Mouse (Mus musculus) lung, embryonic 15.5 days (tissue): Measurements from ENCODE around the gene Olfr221. TPM values are rescaled to one million over a fixed set of nuclear protein-coding genes. Genes with fewer than 3 reads are reported as not detected.

Experiments
- ATAC-seq: fragments of 200-750 bp; cut with Nextera tagmentation; 2 replicates; pipeline ENCODE4 v1.8.0; 2017; ENCODE audit warnings: moderate number of reproducible peaks, borderline replicate concordance; ENCODE audit not compliant: low FRiP score, low TSS enrichment; ENCODE audit errors: extremely low read depth
- H3K27ac ChIP-seq: fragments of 300-500 bp; sonication (generic); 2 replicates; pipeline ENCODE4 v1.5.1; 2015; ENCODE audit warnings: moderate library complexity, mild to moderate bottlenecking, inconsistent platforms
- H3K27me3 ChIP-seq: fragments of 300-500 bp; sonication (generic); 2 replicates; pipeline ENCODE4 v1.6.1; 2015; ENCODE audit warnings: inconsistent platforms
- H3K36me3 ChIP-seq: fragments of 300-500 bp; sonication (generic); 2 replicates; pipeline ENCODE4 v1.6.1; 2015; ENCODE audit warnings: inconsistent platforms
- H3K4me1 ChIP-seq: fragments of 300-500 bp; sonication (generic); 2 replicates; pipeline ENCODE4 v1.6.1; 2015; ENCODE audit warnings: inconsistent platforms
- H3K4me2 ChIP-seq: fragments of 300-500 bp; sonication (generic); 2 replicates; pipeline ENCODE4 v1.6.1; 2015; ENCODE audit warnings: inconsistent platforms, mild to moderate bottlenecking, moderate library complexity
- H3K4me3 ChIP-seq: fragments of 300-500 bp; sonication (generic); 2 replicates; pipeline ENCODE4 v1.5.1; 2015; ENCODE audit warnings: mild to moderate bottlenecking, inconsistent platforms
- H3K9ac ChIP-seq: fragments of 300-500 bp; sonication (generic); 2 replicates; pipeline ENCODE4 v1.6.1; 2015; ENCODE audit warnings: inconsistent platforms
- H3K9me3 ChIP-seq: fragments of 300-500 bp; sonication (generic); 2 replicates; pipeline ENCODE4 v1.6.1; 2016; ENCODE audit warnings: inconsistent platforms
- WGBS: fragments of 180-500 bp; shearing (Covaris S2); methylation state at CpG from one replicate; pipeline ENCODE4 v1.1.7; 2015; 5-methylcytosine and 5-hydroxymethylcytosine counted together
- polyA plus RNA-seq: library from polyadenylated mRNA; unstranded; fragments of >200 nt; fragmentation: Nextera tagmentation; extraction: Ambion mirVana; gene quantifications from 2 replicates; pipeline ENCODE4 v1.2.1, GENCODE M21; 2015

Gene Olfr221
- polyA plus RNA-seq, 1 experiment from 2014 or later, result not detected

- Histone ChIP-seq H3K4me3 (no peak overlapping the region), H3K4me2 (no peak overlapping the region), H3K4me1 (peaks cover 4% of the 10 kb centered on the region; the same call in 1 of the 2 replicates), H3K27ac (no peak overlapping the region), H3K36me3 (peaks cover 90% of the 10 kb centered on the region), H3K9me3 (no peaks in the 10 kb centered on the region), H3K27me3 (no peaks in the 10 kb centered on the region), H3K9ac (no peak overlapping the region)
- WGBS, result 84% methylated on average over 13 of the region's 13 CpGs
- ATAC-seq, result no peak
Measured at GRCm38 (mm10) chr14:51996231-51996841, 45.9 kb downstream of the Olfr221 start.

DNA sequence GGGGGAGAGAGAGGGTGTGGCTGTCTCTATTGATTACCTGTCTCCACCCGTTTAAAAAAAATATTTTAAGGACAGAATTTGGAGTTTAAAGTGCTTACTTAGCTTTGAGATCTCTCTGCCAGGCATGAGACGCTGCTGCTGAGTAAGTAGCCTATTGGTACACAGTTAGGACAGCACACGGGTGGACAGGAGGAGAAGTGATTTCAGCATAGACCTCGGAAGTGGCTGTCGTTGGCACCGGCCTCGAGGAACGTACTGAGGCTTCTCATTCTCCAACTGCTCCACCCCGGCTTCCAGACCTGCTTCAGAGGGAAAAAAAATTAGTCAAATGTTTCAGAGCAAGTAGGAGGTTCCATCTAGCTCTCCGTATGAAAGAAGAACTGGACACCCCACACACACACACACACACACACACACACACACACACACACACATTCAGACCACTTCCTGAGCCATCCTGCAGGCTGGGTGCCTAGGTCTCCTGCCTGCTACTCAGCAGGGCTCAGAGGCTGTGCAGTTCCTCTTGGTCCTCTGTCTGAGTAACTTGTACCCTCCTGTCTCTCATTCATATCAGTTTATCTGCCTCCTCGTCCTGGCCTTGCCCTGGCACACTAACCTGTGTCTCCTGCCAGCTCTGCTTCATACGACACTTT, 46.9 kb downstream of the Olfr221 start:
- Histone ChIP-seq H3K9ac (no peak overlapping the region), H3K27me3 (no peaks in the 10 kb centered on the region), H3K4me3 (no peak overlapping the region), H3K4me2 (no peak overlapping the region), H3K9me3 (no peaks in the 10 kb centered on the region), H3K4me1 (peaks cover 4% of the 10 kb centered on the region; the same call in 1 of the 2 replicates), H3K27ac (no peak overlapping the region), H3K36me3 (peaks cover 93% of the 10 kb centered on the region)
- no peak for ATAC-seq
- 67% methylated on average over 12 of the region's 12 CpGs for WGBS

- WGBS, result 83% methylated on average over 4 of the region's 4 CpGs
- Histone ChIP-seq H3K4me3 (no peak overlapping the region), H3K27me3 (no peaks in the 10 kb centered on the region), H3K4me1 (peaks cover 4% of the 10 kb centered on the region; the same call in 1 of the 2 replicates), H3K4me2 (no peak overlapping the region), H3K27ac (no peak overlapping the region), H3K9me3 (no peaks in the 10 kb centered on the region), H3K9ac (no peak overlapping the region), H3K36me3 (peaks cover 93% of the 10 kb centered on the region)
- ATAC-seq, result no peak
Measured at GRCm38 (mm10) chr14:51994453-51994852, 47.8 kb downstream of the Olfr221 start.

DNA sequence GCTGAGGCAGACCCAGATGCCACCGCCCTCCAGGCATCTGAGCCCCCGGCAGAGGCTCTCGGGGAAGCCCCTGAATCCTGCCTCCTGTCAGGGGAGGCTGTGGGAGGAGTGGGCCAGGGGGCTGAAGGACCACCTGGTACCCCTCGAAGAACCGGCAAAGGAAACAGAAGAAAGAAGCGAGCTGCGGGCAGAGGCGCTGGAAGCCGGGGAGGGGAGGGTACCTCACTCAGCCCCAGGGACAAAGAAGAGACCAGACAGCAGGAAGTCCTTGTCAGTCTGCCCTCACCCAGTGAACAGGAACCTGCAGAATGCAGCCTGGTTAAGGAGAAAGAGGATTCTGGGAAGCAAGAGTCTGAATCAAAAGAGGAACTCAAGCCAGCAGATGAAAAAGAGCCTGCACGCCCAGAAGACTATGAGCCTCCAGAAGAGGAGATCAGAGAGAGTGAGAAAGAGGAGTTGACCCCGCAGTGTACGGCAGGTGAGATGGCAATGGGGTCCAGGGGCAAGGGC, 52.7 kb downstream of the Olfr221 start:
- H3K36me3 ChIP-seq, result peaks cover 64% of the 10 kb centered on the region
- no peak for ATAC-seq

DNA sequence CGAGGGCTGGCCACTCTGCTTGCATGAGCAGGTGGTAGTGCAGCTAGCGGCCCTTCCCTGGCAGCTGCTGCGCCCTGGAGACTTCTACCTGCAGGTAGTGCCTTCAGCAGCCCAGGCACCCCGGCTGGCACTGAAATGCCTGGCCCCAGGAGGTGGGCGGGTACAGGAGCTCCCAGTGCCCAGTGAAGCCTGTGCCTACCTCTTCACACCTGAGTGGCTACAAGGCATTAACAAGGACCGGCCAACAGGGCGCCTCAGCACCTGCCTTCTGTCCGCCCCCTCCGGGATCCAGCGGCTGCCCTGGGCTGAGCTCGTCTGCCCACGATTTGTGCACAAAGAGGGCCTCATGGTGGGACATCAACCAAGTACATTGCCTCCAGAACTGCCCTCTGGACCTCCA, 53.5 kb downstream of the Olfr221 start:
- Histone ChIP-seq H3K4me3 (no peak overlapping the region), H3K27ac (no peak overlapping the region), H3K9me3 (no peaks in the 10 kb centered on the region), H3K27me3 (no peaks in the 10 kb centered on the region), H3K36me3 (peaks cover 58% of the 10 kb centered on the region), H3K4me2 (no peak overlapping the region), H3K9ac (no peak overlapping the region), H3K4me1 (peaks cover 23% of the 10 kb centered on the region)
- 80% methylated on average over 12 of the region's 12 CpGs for WGBS
- no peak for ATAC-seq

More for the DNA sequence above, 52.7 kb downstream of the Olfr221 start:
- H3K4me1 ChIP-seq, result peaks cover 17% of the 10 kb centered on the region
- no peak overlapping the region for H3K4me3 ChIP-seq
- no peak overlapping the region for H3K9ac ChIP-seq
- H3K27me3 ChIP-seq, result no peaks in the 10 kb centered on the region
- no peak overlapping the region for H3K4me2 ChIP-seq
- no peak overlapping the region for H3K27ac ChIP-seq
- WGBS, result 72% methylated on average over 12 of the region's 12 CpGs
- no peaks in the 10 kb centered on the region for H3K9me3 ChIP-seq

GRCm38 (mm10) chr14:51987177-51987576, 55.1 kb downstream of the Olfr221 start:
- Histone ChIP-seq H3K27ac (no peak overlapping the region), H3K9ac (no peak overlapping the region), H3K9me3 (no peaks in the 10 kb centered on the region), H3K4me3 (no peak overlapping the region), H3K27me3 (no peaks in the 10 kb centered on the region), H3K4me2 (no peak overlapping the region), H3K4me1 (peaks cover 26% of the 10 kb centered on the region), H3K36me3 (peaks cover 44% of the 10 kb centered on the region)
- ATAC-seq, result no peak
- 86% methylated on average over 6 of the region's 6 CpGs for WGBS

GRCm38 (mm10) chr14:51986153-51986505, 56.1 kb downstream of the Olfr221 start:
- Histone ChIP-seq H3K4me1 (peaks cover 26% of the 10 kb centered on the region), H3K4me3 (peak overlapping the region; percentile 86), H3K9me3 (no peaks in the 10 kb centered on the region), H3K4me2 (peak overlapping the region; percentile 93), H3K27me3 (no peaks in the 10 kb centered on the region), H3K9ac (peak overlapping the region; percentile 89), H3K36me3 (peaks cover 34% of the 10 kb centered on the region), H3K27ac (peak overlapping the region; percentile 93)
- 4% methylated on average over 7 of the region's 7 CpGs for WGBS
- no peak for ATAC-seq

DNA sequence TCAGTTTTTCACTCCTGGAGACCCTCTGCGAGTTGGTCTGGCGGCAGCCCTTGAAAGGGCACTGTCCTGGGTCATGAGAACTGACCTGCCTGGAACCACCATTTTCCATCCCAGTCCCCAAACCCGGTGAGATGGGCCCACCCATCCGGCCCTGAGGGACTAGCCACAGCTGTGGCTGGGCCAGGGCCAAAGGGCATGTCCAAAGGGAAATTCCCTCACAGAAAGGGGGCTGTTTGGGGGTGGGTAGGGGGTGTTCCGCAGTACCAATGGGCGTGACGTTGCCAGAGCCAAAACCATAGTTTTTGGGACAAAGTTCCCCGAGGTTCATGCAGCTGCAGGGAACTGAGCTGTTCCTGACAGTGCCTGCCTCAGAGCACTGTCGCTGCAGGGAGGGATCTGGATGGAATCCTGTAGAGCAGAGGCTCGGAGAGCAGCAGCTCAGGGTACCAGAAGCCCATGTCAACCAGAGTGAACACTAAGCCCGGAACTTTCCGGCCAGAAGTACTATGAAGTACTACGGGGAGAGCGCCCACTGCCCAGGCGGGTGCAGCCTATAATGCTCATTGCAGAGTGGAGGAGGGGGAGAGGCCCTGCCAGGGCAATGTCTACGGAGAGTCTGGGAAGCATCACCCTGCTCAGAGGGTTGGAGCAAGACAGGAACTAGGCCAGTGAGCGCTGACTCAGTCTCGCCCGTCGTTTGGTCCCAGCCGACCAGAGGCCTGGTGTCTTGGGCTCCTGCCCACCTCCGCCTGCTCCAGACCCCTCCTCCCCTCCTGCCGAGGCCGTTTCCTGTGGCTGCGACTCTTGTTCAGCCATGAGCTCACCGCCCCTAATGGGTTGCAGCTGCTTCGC, 56.7 kb downstream of the Olfr221 start:
- Histone ChIP-seq H3K4me2 (peak overlapping the region; percentile 93), H3K4me1 (peaks cover 26% of the 10 kb centered on the region), H3K27ac (peak overlapping the region; percentile 93), H3K9me3 (no peaks in the 10 kb centered on the region), H3K36me3 (peaks cover 28% of the 10 kb centered on the region), H3K4me3 (peak overlapping the region; percentile 86), H3K27me3 (no peaks in the 10 kb centered on the region), H3K9ac (peak overlapping the region; percentile 89)
- WGBS, result under 1% methylated on average over 27 of the region's 27 CpGs
- ATAC-seq, result peak; percentile 82

DNA sequence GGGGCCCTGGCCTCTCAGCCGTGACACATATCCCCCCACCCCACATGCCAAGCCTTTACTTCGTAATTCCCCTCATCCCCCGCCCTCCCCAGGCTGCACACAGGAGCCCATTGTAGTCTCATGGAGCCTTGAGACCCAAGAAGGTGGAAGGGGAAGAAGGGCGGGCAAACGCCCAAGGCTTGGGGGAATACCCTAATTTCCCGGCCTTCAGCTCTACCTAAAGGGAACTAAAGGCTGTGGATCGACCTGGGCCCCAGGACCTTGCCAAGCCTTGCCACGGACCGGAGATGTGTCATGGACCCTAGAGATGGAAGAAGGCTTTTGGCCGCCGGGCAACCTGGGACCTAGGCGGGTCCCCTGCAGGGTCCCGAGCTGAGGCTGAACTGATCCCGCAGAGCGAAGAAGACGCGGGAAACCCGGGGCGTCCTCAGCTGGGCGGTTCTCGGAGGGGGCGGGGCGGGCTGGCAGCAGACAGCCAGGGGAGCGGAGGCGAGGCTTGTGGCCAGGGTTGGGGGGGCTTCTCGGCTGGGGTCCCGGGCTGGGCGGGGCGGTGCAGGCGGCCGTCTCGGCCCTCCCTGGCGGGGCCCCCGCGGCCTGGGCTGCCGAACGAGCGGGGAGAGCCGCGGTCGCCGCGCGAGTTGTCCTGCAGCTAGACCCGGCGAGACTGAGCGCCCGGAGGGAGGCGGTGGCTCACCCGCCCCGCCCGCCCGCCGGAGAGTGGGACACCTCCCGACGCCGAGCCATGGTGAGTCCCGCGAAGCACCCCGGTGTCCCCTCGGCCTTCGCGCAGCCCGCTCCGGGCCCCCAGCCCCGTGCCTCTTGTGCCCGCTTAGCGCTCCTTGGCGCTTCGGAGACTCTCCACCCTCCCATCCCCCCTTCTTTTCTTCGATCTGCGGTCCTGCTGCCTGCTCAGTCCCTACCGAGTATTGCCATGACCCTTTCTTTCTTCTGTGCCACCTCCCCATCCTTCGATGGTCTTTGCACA, 57.7 kb downstream of the Olfr221 start, which contains the start of gene Arhgef40:
TSS of gene Arhgef40 (plus strand) at position 473 of the 985 bp plus-strand sequence.
- 0% methylated on average over 69 of the region's 74 CpGs for WGBS
- Histone ChIP-seq H3K4me2 (peak within 1 kb of the TSS; percentile 93), H3K4me1 (peaks cover 26% of the 10 kb centered on the region), H3K27me3 (no peaks in the 10 kb centered on the region), H3K9me3 (no peaks in the 10 kb centered on the region), H3K36me3 (peaks cover 18% of the 10 kb centered on the region), H3K27ac (peak within 1 kb of the TSS; percentile 93), H3K4me3 (peak within 1 kb of the TSS; percentile 86), H3K9ac (peak within 1 kb of the TSS; percentile 89)
- ATAC-seq, result peak; percentile 86
